Mouse (Mus musculus) CD4-positive, CD25-positive, alpha-beta regulatory T cell, adult 2 months (primary cell): Measurements from ENCODE around the gene Tmem120b.

ENCODE experiments used
- DNase-seq: peaks from one replicate; pipeline ENCODE4 v3.0.0-alpha.2; 2012; ENCODE audit warnings: low read depth, low spot score

Tmem120b gene

DNA sequence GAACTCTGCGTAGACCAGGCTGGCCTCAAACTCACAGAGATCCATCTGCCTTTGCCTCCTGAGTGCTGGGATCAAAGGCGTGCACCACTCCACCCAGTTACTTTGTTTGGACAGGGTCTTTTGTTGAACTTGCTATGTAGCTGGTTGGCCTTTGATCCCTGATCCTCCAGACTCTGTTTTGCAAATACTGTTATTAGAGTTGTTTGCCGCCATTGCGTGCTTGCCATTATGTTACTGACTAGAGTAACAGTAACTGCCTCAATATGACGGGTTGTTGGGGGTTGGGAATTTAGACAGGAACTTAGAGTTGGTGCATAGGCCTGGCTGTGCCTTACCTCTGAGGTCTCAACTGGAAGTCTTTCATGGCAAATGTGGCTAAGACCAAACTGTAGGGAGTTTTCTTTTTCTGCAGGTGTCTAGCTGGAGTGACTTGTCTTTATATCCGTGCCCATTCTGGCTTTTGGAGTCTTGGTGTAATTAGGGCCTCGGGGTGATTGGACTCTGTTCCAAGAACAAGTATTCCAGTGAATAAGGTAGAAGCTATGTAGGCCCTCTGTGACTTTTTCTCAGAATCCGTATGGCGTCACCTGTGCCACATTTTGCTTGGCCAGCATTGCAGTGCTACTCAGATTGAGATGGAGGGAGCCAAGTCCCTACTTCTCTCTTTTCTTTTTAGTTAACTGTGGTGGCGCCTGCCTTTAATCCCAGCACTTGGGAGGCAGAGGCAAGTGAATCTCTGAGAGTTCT is 22.5 kb downstream of the Tmem120b start:
- DNase-seq = no peak

DNA sequence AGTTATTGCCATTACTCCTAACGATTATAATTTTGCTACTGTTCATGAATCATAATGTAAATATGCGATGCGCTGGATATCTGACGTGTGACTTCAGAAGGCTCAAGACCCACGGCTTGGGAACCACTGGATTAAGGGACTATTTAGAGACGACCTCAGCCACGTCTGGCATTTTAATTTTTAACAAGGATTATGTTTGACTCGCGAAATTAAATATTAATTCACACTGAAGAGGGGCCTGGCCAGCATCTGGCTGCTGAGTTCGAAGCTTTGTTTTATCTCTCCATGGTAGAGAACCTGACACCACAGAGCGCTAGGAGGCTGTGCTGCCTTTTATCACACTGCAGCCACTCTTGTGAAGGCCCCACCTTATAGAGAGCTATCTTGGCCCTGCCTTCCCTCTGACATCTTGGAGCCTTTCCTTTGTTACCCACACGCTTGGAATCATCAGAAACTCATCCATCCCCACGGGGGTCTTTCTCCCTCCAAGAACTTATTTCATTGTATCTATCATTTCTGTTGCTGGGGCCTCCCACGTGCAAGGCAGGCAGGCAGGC is 24.9 kb downstream of the Tmem120b start:
- DNase-seq = no peak

- no peak for DNase-seq
Observed at GRCm38 (mm10) chr5:123094238-123094991, 26.2 kb downstream of the Tmem120b start.

- DNase-seq = no peak
Observed at GRCm38 (mm10) chr5:123096299-123096698, 28.1 kb downstream of the Tmem120b start.

GRCm38 (mm10) chr5:123098487-123098886 is 30.3 kb downstream of the Tmem120b start:
- no peak for DNase-seq

DNA sequence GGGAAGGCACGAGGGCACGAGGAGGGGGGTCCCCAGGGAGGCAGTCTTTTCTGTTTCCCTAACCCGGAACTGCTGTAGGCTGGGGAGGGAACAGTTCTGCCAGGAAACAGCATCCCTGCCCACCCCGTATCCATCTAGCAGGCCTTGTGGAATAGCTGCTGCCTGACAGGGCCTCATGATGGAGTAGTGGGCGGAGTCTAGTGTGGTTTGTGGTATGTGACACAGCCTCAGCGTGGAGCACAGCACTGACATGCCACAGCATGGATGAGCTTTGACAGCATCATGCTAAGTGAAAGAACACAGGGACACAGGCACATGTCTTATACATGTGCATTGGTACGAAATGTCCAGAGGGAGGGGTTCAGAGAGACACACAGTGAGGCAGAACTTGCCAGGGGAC is 34.2 kb downstream of the Tmem120b start:
- DNase-seq = no peak

DNA sequence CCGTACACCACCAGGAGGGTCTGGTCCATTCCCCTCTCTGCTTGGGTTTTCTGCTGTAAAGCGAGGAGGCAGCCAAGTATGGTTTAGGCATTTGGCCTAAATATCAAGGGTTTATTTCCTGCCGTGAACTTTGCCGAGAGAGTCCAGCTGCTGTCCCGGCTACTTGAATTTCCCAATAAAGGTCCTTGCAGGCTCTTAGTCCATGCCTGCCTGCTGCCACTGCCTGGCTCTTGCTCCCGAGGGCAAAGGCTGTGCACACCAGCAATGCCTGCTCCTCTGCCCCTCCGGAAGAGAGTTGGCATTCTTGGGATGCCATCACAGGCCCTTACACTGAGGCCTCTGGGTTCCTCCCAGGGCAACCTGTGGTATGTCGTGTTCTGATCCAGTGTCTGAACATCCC is 35.3 kb downstream of the Tmem120b start:
- DNase-seq = no peak

DNA sequence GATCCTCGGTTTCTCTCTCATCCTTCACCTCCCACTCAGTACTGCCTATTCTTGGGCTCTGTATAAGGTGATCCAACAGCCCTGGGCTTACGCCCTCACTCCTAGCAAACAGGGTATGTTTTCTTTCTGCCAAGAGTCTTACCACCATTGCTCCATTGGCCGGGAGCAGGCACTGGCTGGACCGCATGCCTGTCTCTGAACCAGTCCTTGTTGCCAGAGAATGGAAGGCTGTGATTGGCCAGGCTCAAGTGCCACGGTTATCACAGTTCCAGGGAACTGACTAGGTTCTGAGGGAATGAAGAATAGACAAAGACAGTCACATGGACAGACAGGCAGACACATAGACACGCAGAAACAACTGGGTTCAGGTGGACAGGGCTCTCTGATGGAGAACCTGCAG is 36.6 kb downstream of the Tmem120b start:
- no peak for DNase-seq

- no peak for DNase-seq
Observed at GRCm38 (mm10) chr5:123109452-123110203, 41.4 kb downstream of the Tmem120b start.

- DNase-seq = no peak
Observed at GRCm38 (mm10) chr5:123110296-123110721, 42.1 kb downstream of the Tmem120b start.

DNA sequence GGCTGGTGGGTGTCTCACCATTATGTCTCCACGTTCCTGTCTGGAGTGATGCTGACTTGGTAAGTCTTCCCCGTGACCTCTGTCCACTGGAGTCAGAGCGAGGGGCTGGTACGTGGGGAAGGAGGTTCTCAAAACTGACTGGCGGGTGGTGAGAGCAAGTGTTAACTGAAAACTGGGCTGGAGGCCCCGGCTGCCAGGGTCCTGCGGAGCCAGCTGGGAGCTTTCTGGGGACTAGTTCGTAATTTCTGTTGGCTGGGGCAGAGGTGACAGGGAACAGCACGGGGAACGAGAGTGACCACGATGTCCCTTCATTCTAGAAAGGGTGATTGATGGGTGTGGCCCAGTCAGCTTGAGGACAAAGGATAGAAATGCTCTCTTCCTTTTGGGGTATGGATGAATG is 45.9 kb downstream of the Tmem120b start:
- no peak for DNase-seq

- peak; percentile 53 for DNase-seq
Observed at GRCm38 (mm10) chr5:123114924-123115323, 46.7 kb downstream of the Tmem120b start.

DNA sequence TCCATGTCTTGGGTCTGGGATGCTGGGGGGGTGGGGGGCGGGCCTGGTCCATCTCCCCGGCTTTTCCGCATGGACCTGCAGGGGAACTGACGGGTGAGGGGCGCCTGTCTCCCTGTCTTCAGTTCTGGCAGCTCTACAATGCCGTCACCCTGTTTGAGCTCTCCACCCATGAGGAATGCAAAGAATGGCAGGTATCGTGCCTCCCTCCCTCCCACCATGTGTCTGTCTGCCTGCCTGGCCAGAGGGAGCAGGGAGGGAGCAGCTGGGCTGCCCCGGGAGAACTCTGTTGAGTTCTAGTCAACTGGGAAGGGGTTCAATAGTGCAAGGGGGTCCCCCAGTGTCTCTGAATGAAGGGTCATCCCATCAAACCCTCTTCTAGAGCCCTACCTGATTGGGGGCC is 47.9 kb downstream of the Tmem120b start:
- DNase-seq = no peak

DNA sequence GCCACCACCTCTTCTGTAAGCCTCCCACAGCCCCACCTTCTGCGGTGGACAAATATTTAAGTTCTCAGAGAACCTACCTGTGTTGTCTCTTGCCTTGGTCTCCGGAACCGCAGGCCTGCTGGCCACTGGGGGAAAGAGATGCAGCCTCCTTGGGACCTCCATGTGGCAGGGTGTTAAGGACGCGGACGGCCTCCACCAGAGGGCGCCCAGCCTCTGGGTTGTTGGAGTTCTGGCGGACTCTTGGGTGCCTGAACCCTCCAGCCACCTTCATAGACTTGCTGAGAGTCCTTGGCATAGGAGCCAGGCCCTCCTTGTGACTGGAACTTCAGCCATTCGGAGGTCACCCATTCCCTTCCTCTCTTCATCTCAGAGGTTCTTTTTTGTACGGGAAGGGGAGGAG is 49.0 kb downstream of the Tmem120b start:
- DNase-seq = peak; percentile 90

GRCm38 (mm10) chr5:123117773-123118172 is 49.6 kb downstream of the Tmem120b start:
- no peak for DNase-seq

- no peak for DNase-seq
Observed at GRCm38 (mm10) chr5:123118826-123119225, 50.6 kb downstream of the Tmem120b start.

GRCm38 (mm10) chr5:123120624-123121215 is 52.5 kb downstream of the Tmem120b start:
- no peak for DNase-seq

GRCm38 (mm10) chr5:123122181-123122580 is 54.0 kb downstream of the Tmem120b start:
- DNase-seq = peak; percentile 74

DNA sequence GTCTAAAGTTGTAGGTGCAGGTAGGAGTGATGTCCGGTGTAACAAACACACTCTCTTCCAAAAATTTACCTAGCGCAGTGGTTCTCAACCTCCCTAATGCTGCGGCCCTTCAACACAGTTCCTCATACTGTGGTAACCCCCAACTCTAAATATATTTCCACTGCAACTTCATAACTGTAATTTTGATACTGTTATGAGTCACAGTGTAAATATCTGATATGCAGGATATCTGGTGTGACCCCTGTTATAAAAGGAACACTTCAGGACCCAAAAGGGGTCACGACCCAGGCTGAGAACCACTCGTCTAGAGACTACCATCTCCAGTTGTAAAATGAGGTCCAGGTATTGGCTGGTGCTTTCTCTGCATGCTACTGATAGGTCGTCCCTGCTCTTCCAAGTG is 56.9 kb downstream of the Tmem120b start:
- no peak for DNase-seq

DNA sequence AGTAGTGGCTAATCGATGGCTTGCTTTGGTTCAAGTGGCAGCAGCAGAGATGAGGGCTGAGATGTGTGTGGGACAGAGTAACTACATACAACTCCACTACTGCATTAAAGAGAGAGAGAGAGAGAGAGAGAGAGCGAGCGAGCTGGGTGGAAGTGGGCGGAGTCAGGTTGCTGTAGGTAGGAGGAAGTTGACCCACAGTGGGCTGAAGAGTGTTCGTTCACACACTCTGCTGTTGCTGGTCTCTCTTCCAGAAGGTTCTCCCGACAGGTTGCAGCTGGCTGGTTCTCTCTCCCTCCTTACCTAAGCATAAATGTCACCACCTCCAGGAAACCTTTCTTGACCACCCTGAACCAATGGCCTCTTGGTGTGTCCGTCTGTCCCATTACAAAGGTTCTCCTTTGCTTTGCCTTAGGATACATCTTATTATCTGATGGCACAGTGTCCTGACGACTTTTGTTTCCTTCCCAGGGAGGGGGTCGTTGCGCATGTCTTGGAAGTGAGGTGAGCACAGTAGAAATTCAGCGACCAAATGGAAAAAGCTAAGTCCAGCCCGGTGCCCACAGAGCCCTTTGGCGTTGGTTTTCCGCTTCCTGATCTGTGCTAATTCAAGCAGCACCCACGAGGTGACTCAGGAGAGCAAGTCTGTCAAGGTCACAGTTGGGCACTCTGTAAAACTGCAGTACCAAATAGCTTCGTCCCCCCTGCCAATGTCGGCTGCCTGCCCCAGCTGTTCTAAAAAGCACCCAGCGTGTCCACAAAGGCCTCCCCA is 57.6 kb downstream of the Tmem120b start:
- DNase-seq = peak; percentile 83

GRCm38 (mm10) chr5:123127031-123127430 is 58.8 kb downstream of the Tmem120b start:
- DNase-seq = peak; percentile 43
